7 mouse cellular contexts compared by ENCODE assay signal in the genomic region with DNA sequence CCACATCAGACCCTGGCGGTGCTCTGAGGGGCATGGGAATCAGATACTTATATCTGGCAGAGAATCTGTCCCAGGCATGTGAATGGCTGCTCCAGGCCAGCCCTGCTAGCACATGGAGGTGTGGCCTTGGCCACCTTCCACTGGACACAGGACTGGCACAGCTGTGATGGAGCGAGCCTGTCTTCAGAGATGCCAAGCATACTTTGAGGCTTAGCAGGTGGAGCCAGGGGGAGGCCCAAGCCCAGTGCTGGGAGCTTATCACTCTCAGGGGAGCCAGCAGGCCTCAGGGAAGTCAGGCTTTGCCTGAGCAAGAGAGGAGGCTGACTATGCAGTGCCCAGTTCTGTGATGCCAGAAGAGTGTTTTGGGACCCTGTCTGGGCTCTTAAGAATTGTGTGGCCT. TPM values are rescaled to one million over a fixed set of nuclear protein-coding genes. Genes with fewer than 3 reads are reported as not detected.
DNase-seq lines count a peak whose midpoint lies in the region.

No protein-coding gene starts in this region.

- peak; percentile 66 for DNase-seq in urinary bladder, postnatal 14 days (ENCODE audit: low spot score)
- no peak for DNase-seq in urinary bladder, adult 18-20 months (ENCODE audit: low spot score in 2 of 2)
- peak; percentile 51 to 83 for DNase-seq in gastrocnemius, adult 8-10 months (ENCODE audit: low spot score in 2 of 2)
- peak; percentile 58 to 71 for DNase-seq in kidney, adult 8-10 months
- DNase-seq in right cerebral cortex, postnatal 25 days = no peak
- DNase-seq in B cell, adult 2 months = no peak
- DNase-seq in natural killer cell, adult 2 months (ENCODE audit: low spot score in 2 of 2) = no peak

RNA-seq across cellular contexts. Expression of gene Bicd2, which starts 4.1 kb away (rescaled TPM):
- 10 to 100 TPM; 21.6 to 26.7 (median 24.6) TPM for total RNA-seq in gastrocnemius, adult 8-10 months (2022)

RNA-seq across cellular contexts. Expression of gene Fgd3, which starts 25.4 kb away (rescaled TPM):
- total RNA-seq in gastrocnemius, adult 8-10 months (2022) = 1 to 10 TPM in 2 of 4 experiments, under 1 TPM in 2; 0.34 to 1.5 (median 0.98) TPM

Comparison
In these comparisons a context has a peak if more than half of its experiments do, and no peak if none do; other contexts are left out.
1. DNase-seq: peak in urinary bladder, postnatal 14 days (single experiment), gastrocnemius, adult 8-10 months (2 of 2) and kidney, adult 8-10 months (2 of 2); none in urinary bladder, adult 18-20 months (0 of 2), right cerebral cortex, postnatal 25 days (single experiment), B cell, adult 2 months (0 of 2) and natural killer cell, adult 2 months (0 of 2).